Mouse (Mus musculus) CH12.LX (cell line): ENCODE data around the gene Fat2.

Experiments
- CTCF ChIP-seq, 2 experiments: IDR thresholded peaks in 1 of 2; conservative IDR thresholded peaks in 1 of 2; 2 replicates each; pipeline ENCODE4 v1.5.1; 2011 to 2012; ENCODE audit warnings: low read depth in 2 of 2, low read length in 2 of 2, improper control_type of control experiment in 1 of 2, inconsistent platforms in 1 of 2, mild to moderate bottlenecking in 1 of 2, moderate library complexity in 1 of 2
- ELF1 ChIP-seq: IDR thresholded peaks from 2 replicates; pipeline ENCODE4 v1.6.1; 2014; ENCODE audit warnings: low read depth, mild to moderate bottlenecking, inconsistent platforms, low read length, improper control_type of control experiment

DNA sequence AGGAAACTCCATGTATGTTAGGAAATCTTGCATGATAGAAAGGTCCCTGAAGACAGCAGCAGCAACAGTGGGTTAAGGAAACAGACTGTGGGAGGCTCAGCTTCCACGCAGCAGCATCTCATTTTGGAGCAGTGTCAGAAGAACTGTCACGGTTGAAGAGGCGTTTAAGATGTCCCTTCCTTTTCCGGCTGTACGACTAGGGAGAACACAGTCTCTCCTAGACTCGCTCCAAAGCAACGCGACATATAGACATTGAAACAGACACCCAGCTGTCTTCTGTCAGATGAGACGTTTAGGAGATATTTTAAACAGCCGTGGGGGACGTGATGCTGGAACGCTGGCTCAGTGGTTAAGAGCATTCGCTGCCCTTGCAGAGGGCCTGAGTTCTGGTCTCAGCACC is 119.5 kb downstream of the Fat2 start:
- TF ChIP-seq CTCF (conservative IDR thresholded peaks at IDR 0.05 in 1 of 2, IDR thresholded peaks at IDR 0.05 in 1 of 2; ENCODE audit: low read depth in 2 of 2, low read length in 2 of 2) = no peak
- no peak for TF ChIP-seq ELF1
